Mouse (Mus musculus): Measurements from ENCODE around the gene Alkal2.

GRCm38 (mm10) chr12:30897039-30897438 is 12.9 kb downstream of the Alkal2 start:
- TF ChIP-seq POLR2A (IDR thresholded peaks at IDR 0.05; ENCODE audit: control insufficient read depth in 1 of 2, insufficient read depth in 1 of 2, low read depth in 1 of 2, low read length in 2 of 2, poor library complexity in 1 of 2) (no peak), KAT2A (conservative IDR thresholded peaks at IDR 0.05; ENCODE audit: low read depth, low read length) (no peak), SMC3 (IDR thresholded peaks at IDR 0.05; ENCODE audit: low read depth, low read length) (no peak), POLR2AphosphoS2 (IDR thresholded peaks at IDR 0.05; ENCODE audit: low read length) (no peak), CTCF (IDR thresholded peaks at IDR 0.05 in 2 of 3, conservative IDR thresholded peaks at IDR 0.05 in 1 of 3; ENCODE audit: control insufficient read depth in 1 of 3, insufficient read depth in 1 of 3, low read depth in 2 of 3, low read length in 3 of 3, poor library complexity in 1 of 3, severe bottlenecking in 1 of 3) (no peak), MAX (IDR thresholded peaks at IDR 0.05; ENCODE audit: low read length) (no peak)

Measured in MEL (cell line).